Mouse (Mus musculus) E14TG2a.4 (cell line): Measurements from ENCODE around the gene Ric8b.

Experiments
- H3K27me3 ChIP-seq: 2 replicates; pipeline ENCODE4 v1.6.1; 2014; ENCODE audit warnings: low read length, control low read depth; ENCODE audit not compliant: insufficient read depth
- H3K36me3 ChIP-seq: 2 replicates; pipeline ENCODE4 v1.6.1; 2014; ENCODE audit warnings: low read length, control low read depth; ENCODE audit not compliant: insufficient read depth
- H3K4me1 ChIP-seq: replicated peaks from 2 replicates; pipeline ENCODE4 v1.6.1; 2014; ENCODE audit warnings: low read depth, low read length, control low read depth
- H3K4me3 ChIP-seq: replicated peaks from 2 replicates; pipeline ENCODE4 v1.5.1; 2014; ENCODE audit warnings: mild to moderate bottlenecking, low read length
- H3K9me3 ChIP-seq: 2 replicates; pipeline ENCODE4 v1.6.1; 2014; ENCODE audit warnings: low read length, control low read depth
- CTCF ChIP-seq: conservative IDR thresholded peaks from 2 replicates; pipeline ENCODE4 v1.5.1; 2014; ENCODE audit warnings: low read length
- NANOG ChIP-seq: IDR thresholded peaks from 2 replicates; pipeline ENCODE4 v1.6.1; 2014; ENCODE audit warnings: borderline replicate concordance, low read length, mixed read lengths
- POU5F1 ChIP-seq: IDR thresholded peaks from 2 replicates; pipeline ENCODE4 v1.6.1; 2014; ENCODE audit warnings: low read length, borderline replicate concordance

Ric8b gene

DNA sequence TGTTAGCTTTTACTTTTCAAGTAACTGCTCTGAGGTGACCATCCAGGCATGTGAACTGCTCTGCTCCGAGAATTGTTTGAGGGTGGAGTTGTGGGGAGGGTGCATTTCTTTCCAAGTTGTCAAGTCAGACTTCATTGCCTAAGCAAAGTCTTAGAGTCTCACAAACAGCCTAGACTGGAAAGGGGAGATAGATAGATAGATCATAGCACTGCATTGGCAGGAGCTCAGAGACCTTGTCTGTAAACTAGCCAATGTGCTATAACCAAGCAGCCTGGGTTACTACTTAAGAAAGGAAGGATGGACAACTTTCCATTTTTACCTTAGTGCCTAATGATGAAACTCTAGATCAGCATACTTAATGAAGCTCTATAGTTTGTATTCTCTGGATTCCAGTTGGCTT is 22.9 kb downstream of the Ric8b start:
- no peaks in the 10 kb centered on the region for H3K9me3 ChIP-seq
- no peaks in the 10 kb centered on the region for H3K27me3 ChIP-seq
- H3K4me3 ChIP-seq = no peak overlapping the region
- no peak for TF ChIP-seq NANOG
- TF ChIP-seq CTCF = no peak
- no peak for TF ChIP-seq POU5F1
- H3K36me3 ChIP-seq = peaks cover 22% of the 10 kb centered on the region
- peaks cover 5% of the 10 kb centered on the region; the same call in 1 of the 2 replicates for H3K4me1 ChIP-seq

DNA sequence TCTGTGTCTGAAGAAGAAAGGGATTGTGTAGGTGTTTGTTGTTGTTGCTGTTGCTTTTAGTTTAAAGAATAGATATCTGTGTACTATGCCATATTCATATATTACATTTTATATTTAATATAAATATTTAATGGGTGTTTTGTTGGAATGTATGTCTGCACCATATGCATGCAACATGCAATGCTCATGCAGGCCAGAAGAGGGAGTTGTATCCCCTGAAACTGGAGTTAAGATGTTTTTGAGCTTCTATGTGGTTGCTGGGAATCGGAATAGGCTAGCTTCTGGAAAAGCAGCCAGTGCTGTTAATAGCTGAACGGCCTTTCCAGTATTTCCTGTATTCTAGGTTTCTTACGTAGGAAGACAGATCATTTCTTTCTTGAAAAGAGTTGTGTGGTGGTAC is 28.3 kb downstream of the Ric8b start:
- Histone ChIP-seq H3K4me3 (no peak overlapping the region), H3K36me3 (peaks cover 37% of the 10 kb centered on the region), H3K9me3 (no peaks in the 10 kb centered on the region), H3K27me3 (no peaks in the 10 kb centered on the region), H3K4me1 (peaks cover 8% of the 10 kb centered on the region)
- peak; percentile 83 for TF ChIP-seq CTCF
- TF ChIP-seq POU5F1 = no peak

DNA sequence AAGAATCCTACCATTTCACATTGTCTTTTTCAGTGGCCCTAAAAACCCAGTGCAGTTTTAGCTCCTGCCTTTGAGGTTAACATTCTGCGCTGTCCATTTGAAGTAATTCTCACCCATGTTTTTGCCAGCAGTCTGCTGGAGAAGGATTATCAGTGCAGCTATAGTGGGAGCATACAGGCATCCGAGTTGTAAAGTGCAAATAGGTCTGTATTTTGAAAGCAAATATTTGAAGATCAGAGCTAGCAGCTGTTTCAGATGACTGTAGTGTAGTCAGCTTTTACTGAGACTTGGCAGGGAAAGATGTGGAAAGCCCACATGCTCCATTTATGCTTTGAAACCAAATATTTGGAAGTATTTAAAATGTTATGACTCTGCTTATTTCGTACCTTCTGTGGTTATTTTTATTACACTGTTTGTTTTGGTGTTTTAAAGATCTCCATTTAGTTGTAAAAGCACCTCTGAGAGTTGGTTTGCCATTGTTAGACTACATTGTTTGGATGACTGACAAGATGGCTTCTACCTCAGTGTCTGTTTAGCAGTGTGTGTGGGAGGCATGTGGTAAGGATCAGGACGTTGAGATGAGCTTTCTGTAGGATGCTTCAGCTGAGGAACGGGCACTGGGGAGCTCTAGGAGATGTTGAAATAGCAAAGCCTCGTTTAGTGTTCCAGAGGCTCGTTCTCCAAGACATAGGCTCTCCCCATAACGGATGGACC is 31.7 kb downstream of the Ric8b start:
- peaks cover 8% of the 10 kb centered on the region for H3K4me1 ChIP-seq
- no peaks in the 10 kb centered on the region for H3K27me3 ChIP-seq
- TF ChIP-seq CTCF (no peak), POU5F1 (no peak), NANOG (no peak)
- H3K9me3 ChIP-seq = no peaks in the 10 kb centered on the region
- no peak overlapping the region for H3K4me3 ChIP-seq
- peaks cover 59% of the 10 kb centered on the region for H3K36me3 ChIP-seq

DNA sequence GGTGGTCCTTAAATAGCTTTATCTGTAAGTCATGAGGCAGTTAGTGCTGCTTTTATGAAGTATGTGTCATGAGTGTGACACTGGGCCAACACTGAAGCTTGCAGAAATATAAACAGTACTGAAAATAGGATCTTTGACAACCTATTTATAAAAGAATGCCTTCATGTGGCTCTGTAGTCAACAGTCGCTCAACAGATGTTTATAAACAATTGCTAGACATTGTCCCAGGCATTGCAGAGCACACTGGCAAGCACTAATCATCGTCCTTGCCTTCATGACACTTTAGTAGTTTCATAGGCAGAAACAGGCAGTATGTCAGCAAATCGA is 32.2 kb downstream of the Ric8b start:
- peaks cover 64% of the 10 kb centered on the region for H3K36me3 ChIP-seq
- H3K27me3 ChIP-seq = no peaks in the 10 kb centered on the region
- H3K4me3 ChIP-seq = no peak overlapping the region
- no peaks in the 10 kb centered on the region for H3K9me3 ChIP-seq
- peaks cover 8% of the 10 kb centered on the region for H3K4me1 ChIP-seq
- TF ChIP-seq NANOG = no peak
- TF ChIP-seq CTCF = no peak
- no peak for TF ChIP-seq POU5F1

DNA sequence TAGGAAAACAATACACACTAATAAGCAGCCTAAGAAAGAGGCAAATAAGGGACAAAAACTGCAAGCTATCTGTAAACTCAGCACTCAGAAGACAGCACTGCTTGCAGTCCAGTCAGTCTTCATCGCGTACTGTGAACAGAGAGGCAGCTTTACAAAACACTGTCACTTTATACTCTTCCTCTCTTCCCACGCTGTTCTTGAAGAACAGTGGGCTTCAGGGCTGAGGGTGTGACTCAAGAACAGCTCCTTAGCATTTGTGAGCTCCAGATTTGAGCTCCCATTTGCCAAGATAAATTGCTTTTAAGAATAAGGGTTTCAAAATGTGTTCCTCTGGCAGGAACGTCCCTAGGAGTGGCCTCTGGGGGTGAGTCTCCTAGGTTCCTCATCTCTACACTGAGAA is 33.0 kb downstream of the Ric8b start:
- H3K36me3 ChIP-seq = peaks cover 70% of the 10 kb centered on the region
- no peak overlapping the region for H3K4me3 ChIP-seq
- TF ChIP-seq NANOG (no peak), POU5F1 (no peak), CTCF (no peak)
- no peaks in the 10 kb centered on the region for H3K27me3 ChIP-seq
- H3K9me3 ChIP-seq = no peaks in the 10 kb centered on the region
- H3K4me1 ChIP-seq = peaks cover 15% of the 10 kb centered on the region

DNA sequence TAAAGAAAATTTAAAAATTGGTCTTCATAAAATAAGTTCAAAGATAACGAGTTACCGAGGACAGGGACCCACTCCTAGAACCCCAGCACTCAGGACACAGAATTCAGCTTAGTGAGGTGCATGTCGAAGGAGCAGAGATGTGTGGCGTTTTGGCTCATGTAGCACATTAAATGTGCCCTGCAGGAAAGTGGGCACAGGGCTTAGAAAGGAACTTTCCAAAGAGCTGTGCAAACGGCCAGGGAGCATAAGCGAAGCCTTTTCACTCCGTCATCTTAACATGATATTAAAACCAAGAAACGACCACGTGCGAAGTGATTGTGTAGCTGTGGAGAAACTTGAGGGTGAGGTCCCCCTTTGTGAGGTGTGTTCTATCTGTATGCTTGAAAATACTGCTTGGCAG is 36.8 kb downstream of the Ric8b start:
- H3K27me3 ChIP-seq = no peaks in the 10 kb centered on the region
- H3K36me3 ChIP-seq = peaks cover 67% of the 10 kb centered on the region
- no peak overlapping the region for H3K4me3 ChIP-seq
- no peak for TF ChIP-seq NANOG
- peaks cover 20% of the 10 kb centered on the region for H3K4me1 ChIP-seq
- no peaks in the 10 kb centered on the region for H3K9me3 ChIP-seq

DNA sequence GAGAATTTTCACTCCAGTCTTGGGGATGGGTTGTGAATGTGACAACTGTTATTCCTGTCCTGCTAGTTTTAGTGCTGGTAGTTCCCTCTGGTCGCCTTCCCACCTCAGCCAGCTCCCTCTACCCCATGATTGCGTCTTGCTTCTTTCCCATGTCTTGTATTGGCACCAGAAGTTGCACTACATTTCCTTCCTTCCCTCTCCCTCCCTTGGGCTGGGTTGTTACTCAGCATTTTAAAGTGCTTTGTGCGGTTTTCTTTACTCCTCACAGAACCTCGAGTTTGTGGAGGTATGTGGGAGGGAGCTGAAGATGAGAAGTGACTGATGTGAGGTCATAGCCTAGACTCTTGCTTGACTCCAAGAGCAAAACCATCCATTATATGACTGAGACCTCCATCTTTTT is 38.8 kb downstream of the Ric8b start:
- no peak overlapping the region for H3K4me3 ChIP-seq
- H3K9me3 ChIP-seq = no peaks in the 10 kb centered on the region
- TF ChIP-seq POU5F1 = no peak
- no peak for TF ChIP-seq NANOG
- no peak for TF ChIP-seq CTCF
- H3K4me1 ChIP-seq = peaks cover 13% of the 10 kb centered on the region
- H3K36me3 ChIP-seq = peaks cover 63% of the 10 kb centered on the region
- no peaks in the 10 kb centered on the region for H3K27me3 ChIP-seq

DNA sequence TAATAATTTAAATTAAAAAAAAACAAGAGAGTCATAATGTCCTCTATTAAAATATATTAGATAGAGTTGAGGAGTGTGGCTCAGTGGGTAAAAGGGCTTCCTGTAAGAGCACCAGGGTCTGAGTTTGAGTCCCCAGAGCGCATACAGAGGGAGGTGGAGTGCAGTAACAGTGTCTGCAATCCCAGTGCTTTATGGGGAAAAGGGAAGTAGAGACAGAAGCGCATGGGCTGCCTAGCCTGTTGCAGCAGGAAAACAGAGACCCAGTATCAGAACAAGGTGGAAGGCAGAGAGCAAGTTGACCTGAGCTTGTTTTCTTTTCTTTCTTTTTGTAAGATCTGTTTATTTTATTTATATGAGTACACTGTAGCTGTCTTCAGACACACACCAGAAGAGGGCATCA is 41.2 kb downstream of the Ric8b start:
- Histone ChIP-seq H3K4me1 (peaks cover 13% of the 10 kb centered on the region), H3K4me3 (no peak overlapping the region), H3K36me3 (peaks cover 60% of the 10 kb centered on the region), H3K9me3 (no peaks in the 10 kb centered on the region), H3K27me3 (no peaks in the 10 kb centered on the region)
- no peak for TF ChIP-seq CTCF
- TF ChIP-seq NANOG = no peak
- TF ChIP-seq POU5F1 = no peak

DNA sequence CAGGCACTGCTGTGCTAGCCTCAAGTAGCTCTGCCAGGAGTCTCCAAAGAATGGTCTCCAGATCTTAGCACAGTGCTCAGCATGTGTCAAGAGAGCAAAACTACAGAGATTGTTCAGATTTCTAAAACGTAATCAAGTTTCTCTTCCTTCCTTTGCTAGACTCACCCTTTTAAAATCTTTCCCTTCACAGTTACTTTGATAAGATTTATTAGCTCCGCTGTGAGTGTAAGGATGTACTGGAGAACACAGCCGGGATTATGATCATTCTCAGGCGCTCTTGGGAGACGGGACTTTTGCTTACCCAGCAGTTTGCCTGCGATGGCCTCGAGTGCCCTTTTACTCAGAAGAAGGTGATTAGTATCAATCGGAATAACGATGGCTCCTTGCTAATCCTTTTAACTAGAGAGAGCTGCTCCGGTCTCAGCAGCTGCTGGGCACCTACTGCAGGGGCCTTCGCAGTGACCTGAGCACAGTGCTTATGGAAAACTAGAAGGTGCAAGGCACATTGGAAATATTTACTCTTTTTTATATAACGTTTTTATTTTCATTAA is 43.0 kb downstream of the Ric8b start:
- Histone ChIP-seq H3K4me1 (peaks cover 5% of the 10 kb centered on the region), H3K9me3 (no peaks in the 10 kb centered on the region), H3K36me3 (peaks cover 56% of the 10 kb centered on the region), H3K27me3 (no peaks in the 10 kb centered on the region), H3K4me3 (no peak overlapping the region)
- TF ChIP-seq POU5F1 (no peak), CTCF (no peak), NANOG (no peak)
